Mouse (Mus musculus) ES-Bruce4 (cell line): ENCODE measurements at regions not wholly inside any gene's neighbourhood (a gene's known extent, or its start where the extent isn't known, plus 50 kb on each side); places are given as distances from the start of the nearest gene placed in this dataset.

Experiments
- H3K27ac ChIP-seq: 2 replicates; pipeline ENCODE4 v1.5.1; 2012; ENCODE audit warnings: low read length, inconsistent platforms; ENCODE audit not compliant: insufficient read depth
- H3K27me3 ChIP-seq: 2 replicates; pipeline ENCODE4 v1.6.1; 2012; ENCODE audit warnings: mild to moderate bottlenecking, low read length, inconsistent platforms; ENCODE audit not compliant: control insufficient read depth, poor library complexity, insufficient read depth, severe bottlenecking
- H3K36me3 ChIP-seq: 2 replicates; pipeline ENCODE4 v1.6.1; 2012; ENCODE audit warnings: inconsistent platforms, mild to moderate bottlenecking, low read length, moderate library complexity; ENCODE audit not compliant: control insufficient read depth, poor library complexity, insufficient read depth, severe bottlenecking
- H3K4me1 ChIP-seq: one replicate; pipeline ENCODE4 v1.8.1; 2011; ENCODE audit warnings: low read length; ENCODE audit not compliant: control insufficient read depth, insufficient read depth
- H3K4me3 ChIP-seq: 2 replicates; pipeline ENCODE4 v1.5.1; 2011; ENCODE audit warnings: low read depth, mild to moderate bottlenecking, low read length
- H3K9ac ChIP-seq: 2 replicates; pipeline ENCODE4 v1.6.1; 2012; ENCODE audit warnings: low read depth, mild to moderate bottlenecking, inconsistent platforms; ENCODE audit not compliant: poor library complexity, severe bottlenecking
- H3K9me3 ChIP-seq: replicated peaks from 2 replicates; pipeline ENCODE4 v1.6.1; 2012; ENCODE audit warnings: mild to moderate bottlenecking, low read length, inconsistent platforms; ENCODE audit not compliant: control insufficient read depth, poor library complexity, insufficient read depth, severe bottlenecking
- CTCF ChIP-seq: IDR thresholded peaks from one replicate; pipeline ENCODE4 v1.8.1; 2011; ENCODE audit warnings: low read depth, low read length
- EP300 ChIP-seq: IDR thresholded peaks from 2 replicates; pipeline ENCODE4 v1.6.1; 2011; ENCODE audit warnings: low read depth, low read length; ENCODE audit not compliant: insufficient read depth
- POLR2A ChIP-seq: IDR thresholded peaks from one replicate; pipeline ENCODE4 v1.8.1; 2011; ENCODE audit warnings: low read length; ENCODE audit not compliant: insufficient read depth

- no peak for TF ChIP-seq EP300
- H3K27ac ChIP-seq: no peak overlapping the region
- no peaks in the 10 kb centered on the region for H3K9me3 ChIP-seq
- peak overlapping the region; percentile 6; the same call in 1 of the 2 replicates for H3K4me3 ChIP-seq
- no peak overlapping the region; the same call in 1 of the 2 replicates for H3K9ac ChIP-seq
- H3K27me3 ChIP-seq: no peaks in the 10 kb centered on the region
- H3K4me1 ChIP-seq: no peaks in the 10 kb centered on the region
- H3K36me3 ChIP-seq: no peaks in the 10 kb centered on the region
Observed at GRCm38 (mm10) chr4:9136188-9136569, 897.3 kb upstream of the Car8 start.

DNA sequence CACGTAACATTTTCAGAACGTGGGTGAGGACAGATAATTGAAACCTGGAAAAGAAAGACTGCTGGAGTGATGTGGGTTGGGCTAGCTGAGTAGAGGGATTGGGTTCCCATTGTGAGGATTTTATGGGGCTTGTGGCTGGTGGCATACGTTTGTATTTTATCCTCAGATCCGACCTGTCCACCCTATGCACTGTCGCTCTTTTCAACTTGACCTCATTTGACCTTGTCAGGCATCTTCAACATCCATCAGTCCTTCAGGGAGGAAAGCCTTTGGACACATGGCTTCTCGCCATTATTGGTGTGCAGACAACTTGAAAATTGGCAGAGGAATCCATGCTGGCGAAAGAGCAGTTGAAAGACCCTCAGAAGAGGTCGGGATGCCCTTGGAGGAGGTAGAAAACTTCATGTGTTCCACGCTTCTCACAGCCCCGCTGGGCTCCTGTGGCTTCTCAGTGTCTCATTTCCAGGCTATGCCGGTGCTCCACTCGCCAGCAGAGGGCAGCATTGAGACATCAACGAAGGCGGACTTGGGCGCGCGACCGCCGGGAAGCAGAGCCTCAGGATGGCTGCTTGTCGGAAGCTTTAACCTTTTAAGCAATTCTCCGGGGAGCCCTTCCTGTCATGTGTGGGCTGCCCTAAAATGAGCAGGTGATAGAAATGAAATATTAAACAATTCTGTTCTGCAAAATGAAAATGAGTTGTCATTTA, 896.8 kb upstream of the Car8 start:
- TF ChIP-seq POLR2A (no peak), EP300 (no peak), CTCF (peak; percentile 84)
- H3K9ac ChIP-seq: no peak overlapping the region
- no peak overlapping the region for H3K27ac ChIP-seq
- H3K4me3 ChIP-seq: no peak overlapping the region
- H3K9me3 ChIP-seq: no peaks in the 10 kb centered on the region
- H3K36me3 ChIP-seq: no peaks in the 10 kb centered on the region
- no peaks in the 10 kb centered on the region for H3K4me1 ChIP-seq
- no peaks in the 10 kb centered on the region for H3K27me3 ChIP-seq

DNA sequence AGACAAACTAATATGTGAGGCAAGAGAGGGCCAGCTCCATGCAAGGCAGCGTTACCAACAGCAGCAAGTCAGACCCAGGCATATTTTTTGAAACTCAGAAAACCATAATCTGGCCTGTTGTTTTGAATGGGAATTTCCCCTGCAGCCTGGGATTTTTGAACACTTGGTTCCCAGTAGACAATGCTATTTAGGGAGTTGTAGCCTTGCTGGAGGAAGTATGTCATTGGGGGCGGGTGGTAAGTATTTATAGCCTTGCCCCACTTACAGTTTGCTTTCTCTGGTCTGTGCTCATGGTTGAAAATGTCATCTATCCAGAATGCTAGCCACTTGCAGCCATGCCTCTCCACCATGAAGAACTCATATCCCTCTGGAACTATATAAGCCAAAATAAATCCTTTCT, 894.9 kb upstream of the Car8 start:
- no peaks in the 10 kb centered on the region for H3K4me1 ChIP-seq
- no peaks in the 10 kb centered on the region for H3K27me3 ChIP-seq
- H3K9me3 ChIP-seq: no peaks in the 10 kb centered on the region
- no peak for TF ChIP-seq CTCF
- no peak for TF ChIP-seq EP300
- TF ChIP-seq POLR2A: no peak
- H3K4me3 ChIP-seq: no peak overlapping the region
- H3K9ac ChIP-seq: no peak overlapping the region
- H3K36me3 ChIP-seq: no peaks in the 10 kb centered on the region
- no peak overlapping the region for H3K27ac ChIP-seq

DNA sequence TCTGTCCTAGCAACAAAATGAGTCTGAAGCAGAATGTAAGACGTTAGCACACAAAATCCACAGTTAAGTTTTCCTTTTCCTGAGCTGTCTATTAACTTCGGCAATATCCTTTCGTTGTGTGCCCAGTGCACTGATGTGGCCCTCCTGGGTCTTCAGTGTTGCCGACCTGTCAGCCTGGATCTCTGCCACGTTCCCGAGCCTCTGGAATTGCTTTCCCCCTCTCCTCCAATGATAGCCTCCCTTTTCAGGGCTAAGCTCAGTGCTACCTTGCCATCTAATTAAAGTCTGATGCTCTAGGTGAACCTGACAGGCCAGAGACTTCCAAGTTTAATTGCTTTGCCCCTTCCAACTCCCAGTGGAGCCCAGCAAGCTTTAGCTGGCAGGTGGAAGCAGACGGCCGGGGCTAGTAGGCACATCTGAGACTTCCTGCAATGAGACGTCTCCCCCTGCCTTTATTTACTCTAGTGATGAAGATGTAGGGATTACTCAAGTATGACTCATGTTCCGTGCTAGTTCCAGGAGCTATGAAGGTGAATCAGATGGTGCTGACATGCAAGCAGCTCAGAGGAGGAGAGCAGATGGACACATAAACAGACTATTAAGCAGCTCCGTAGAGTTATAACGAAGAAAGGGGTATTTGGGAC, 894.3 kb upstream of the Car8 start:
- TF ChIP-seq CTCF (no peak), EP300 (no peak), POLR2A (no peak)

DNA sequence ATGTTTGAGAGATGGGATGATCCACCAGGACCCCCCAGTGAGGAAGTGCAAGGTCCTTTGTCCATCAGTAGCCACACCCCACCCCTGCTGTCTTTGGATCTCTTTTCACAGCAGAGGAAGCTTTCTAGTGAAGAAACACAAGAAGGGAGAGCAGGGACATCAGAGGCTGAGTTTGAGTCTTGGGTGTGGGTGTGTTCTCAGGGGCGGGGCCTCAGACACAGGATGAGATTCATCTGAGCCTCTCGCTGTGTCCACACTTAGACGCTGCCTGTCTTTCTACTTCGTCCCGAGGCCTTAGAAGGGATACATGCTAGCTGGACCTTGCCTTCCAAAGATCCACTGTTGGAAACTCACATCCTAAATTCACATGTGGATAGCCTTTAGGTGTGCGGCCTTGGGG, 893.5 kb upstream of the Car8 start:
- Histone ChIP-seq H3K4me1 (no peaks in the 10 kb centered on the region), H3K27me3 (no peaks in the 10 kb centered on the region), H3K9me3 (no peaks in the 10 kb centered on the region), H3K9ac (no peak overlapping the region), H3K4me3 (no peak overlapping the region), H3K36me3 (no peaks in the 10 kb centered on the region), H3K27ac (no peak overlapping the region)
- TF ChIP-seq EP300 (no peak), CTCF (no peak), POLR2A (no peak)

More for the DNA sequence above, 894.3 kb upstream of the Car8 start:
- no peak overlapping the region for H3K9ac ChIP-seq
- H3K4me1 ChIP-seq: no peaks in the 10 kb centered on the region
- H3K27ac ChIP-seq: no peak overlapping the region
- H3K36me3 ChIP-seq: no peaks in the 10 kb centered on the region
- no peaks in the 10 kb centered on the region for H3K9me3 ChIP-seq
- no peaks in the 10 kb centered on the region for H3K27me3 ChIP-seq
- no peak overlapping the region for H3K4me3 ChIP-seq

DNA sequence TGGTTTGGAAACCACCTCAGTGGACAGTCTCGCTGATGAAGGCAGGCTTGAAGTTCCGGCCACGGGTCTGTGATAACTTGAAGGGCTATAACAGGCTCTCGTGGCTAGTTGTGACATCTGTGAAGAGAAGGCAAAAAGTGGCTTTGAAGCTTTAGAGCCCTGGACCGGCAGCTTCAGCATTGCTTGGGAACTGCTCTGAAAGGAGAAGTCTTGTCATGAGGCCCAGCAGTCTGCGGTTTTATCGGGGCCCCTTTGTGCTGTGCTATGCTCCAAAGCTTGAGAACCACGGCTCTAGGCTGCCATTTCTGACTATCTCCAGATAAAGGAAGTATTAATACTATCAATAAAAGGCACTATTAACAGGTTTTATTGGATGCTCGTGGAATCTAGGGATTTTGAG, 892.8 kb upstream of the Car8 start:
- TF ChIP-seq POLR2A: no peak
- TF ChIP-seq EP300: no peak
- no peak for TF ChIP-seq CTCF
- no peak overlapping the region for H3K4me3 ChIP-seq
- no peak overlapping the region for H3K9ac ChIP-seq
- no peaks in the 10 kb centered on the region for H3K27me3 ChIP-seq
- H3K4me1 ChIP-seq: no peaks in the 10 kb centered on the region
- H3K9me3 ChIP-seq: no peaks in the 10 kb centered on the region
- no peaks in the 10 kb centered on the region for H3K36me3 ChIP-seq
- no peak overlapping the region for H3K27ac ChIP-seq
